ENCODE assay signal across 16 mouse cellular contexts in the genomic region with DNA sequence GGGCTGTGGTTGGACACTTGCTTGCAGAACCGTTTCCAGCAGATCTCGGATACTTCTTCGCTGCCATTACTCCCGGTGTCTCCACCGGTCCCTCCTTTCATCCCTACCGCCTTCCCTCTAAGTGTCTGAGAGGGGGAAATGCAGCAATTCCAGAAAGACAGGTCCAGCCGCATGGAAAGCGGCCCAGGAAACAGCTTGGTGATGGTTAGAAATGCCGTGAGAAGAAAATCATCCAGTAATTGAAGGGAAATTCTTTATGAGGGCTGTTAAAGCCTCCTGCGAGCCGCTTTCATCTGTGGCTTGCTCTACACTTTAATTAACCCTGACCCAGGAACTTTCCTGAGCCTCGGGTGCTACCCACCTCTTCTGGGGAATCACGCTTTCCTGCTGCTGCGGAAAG.
DNase-seq lines count a peak whose midpoint lies in the region; ATAC-seq lines count a peak whose summit lies in the region.
"Had no signal": no experiment of that assay in that cellular context is flagged by ENCODE, and none has a peak within 500 bp of the region (broad histone marks: within the 10 kb centered on the region; RNA-seq: fewer than 3 reads in every experiment).

No protein-coding gene starts in this region.

- 0 out of 2 replicates have a peak overlapping the region, but pooled peaks have one; percentile 6 for H3K27ac ChIP-seq in forebrain, embryonic 12.5 days
- no peak overlapping the region for H3K27ac ChIP-seq in limb, embryonic 15.5 days
- H3K27ac ChIP-seq: heart, embryonic 15.5 days; liver, embryonic 15.5 days had no signal

- H3K4me3 ChIP-seq in forebrain, embryonic 12.5 days (replicated peaks): no peak overlapping the region
- H3K4me3 ChIP-seq in limb, embryonic 15.5 days: no peak overlapping the region
- H3K4me3 ChIP-seq: heart, embryonic 15.5 days; liver, embryonic 15.5 days had no signal

- no peak overlapping the region for H3K9ac ChIP-seq in forebrain, embryonic 12.5 days
- no peak overlapping the region for H3K9ac ChIP-seq in limb, embryonic 15.5 days
- H3K9ac ChIP-seq: heart, embryonic 15.5 days; liver, embryonic 15.5 days had no signal

- H3K9me3 ChIP-seq in forebrain, embryonic 12.5 days: no peaks in the 10 kb centered on the region
- H3K9me3 ChIP-seq in limb, embryonic 15.5 days: no peaks in the 10 kb centered on the region
- H3K9me3 ChIP-seq: heart, embryonic 15.5 days; liver, embryonic 15.5 days had no signal

- intact Hi-C loops in gastrocnemius, postnatal 14 days (cut with DNase I; ENCODE audit: low total_unique reads): no loop called here
- intact Hi-C loops in left cerebral cortex, postnatal 14 days (cut with DNase I): no loop called here

- DNase-seq in embryo, embryonic 10 days (ENCODE audit: low spot score): peak; percentile 34
- DNase-seq in embryo, embryonic 11 days: no peak
- peak; percentile 10 for DNase-seq in kidney, postnatal 10 days
- no peak for DNase-seq in kidney, postnatal 14 days
- no peak for DNase-seq in gastrocnemius, postnatal 14 days
- no peak for DNase-seq in left cerebral cortex, postnatal 14 days (ENCODE audit: low spot score in 2 of 2)
- DNase-seq: cerebellum, postnatal 10 days; spleen, adult 18-20 months; thymus, adult 18-20 months had no signal

- ATAC-seq in forebrain, embryonic 12.5 days (ENCODE audit: low FRiP score): no peak
- ATAC-seq in limb, embryonic 15.5 days (ENCODE audit: insufficient number of reproducible peaks, low FRiP score, low TSS enrichment, low read depth): no peak
- ATAC-seq: activated CD4-positive, CD25-positive, alpha-beta regulatory T cell, adult 4 months; intestine, embryonic 16.5 days had no signal

- H3K4me1 ChIP-seq in forebrain, embryonic 12.5 days: peaks cover 12% of the 10 kb centered on the region
- peaks cover 12% of the 10 kb centered on the region for H3K4me1 ChIP-seq in limb, embryonic 15.5 days
- H3K4me1 ChIP-seq: liver, embryonic 15.5 days had no signal

- no peaks in the 10 kb centered on the region for H3K36me3 ChIP-seq in forebrain, embryonic 12.5 days (replicated peaks)
- H3K36me3 ChIP-seq in limb, embryonic 15.5 days: no peaks in the 10 kb centered on the region
- H3K36me3 ChIP-seq: G1E; heart, embryonic 15.5 days; liver, embryonic 15.5 days had no signal

- 0 out of 2 replicates have a peak, but pooled peaks cover 4% of the 10 kb centered on the region for H3K27me3 ChIP-seq in forebrain, embryonic 12.5 days
- H3K27me3 ChIP-seq in limb, embryonic 15.5 days: 0 out of 2 replicates have a peak, but pooled peaks cover 6% of the 10 kb centered on the region

- H3K4me2 ChIP-seq in forebrain, embryonic 12.5 days: peak overlapping the region; percentile 35
- H3K4me2 ChIP-seq in limb, embryonic 15.5 days: peak overlapping the region; percentile 31
- H3K4me2 ChIP-seq: heart, embryonic 15.5 days; liver, embryonic 15.5 days had no signal

- WGBS in forebrain, embryonic 12.5 days: 13% methylated on average over 14 of the region's 14 CpGs
- WGBS in limb, embryonic 15.5 days: 2% methylated on average over 14 of the region's 14 CpGs

Comparison
In these comparisons a context has a peak if more than half of its experiments do, and no peak if none do; other contexts are left out.
1. DNase-seq: peak in embryo, embryonic 10 days (single experiment) and kidney, postnatal 10 days (single experiment); none in embryo, embryonic 11 days (single experiment), kidney, postnatal 14 days (single experiment), gastrocnemius, postnatal 14 days (single experiment) and left cerebral cortex, postnatal 14 days (0 of 2).